Mouse (Mus musculus) liver, embryonic 14.5 days (tissue): ENCODE data around the gene Akap14. TPM values are rescaled to one million over a fixed set of nuclear protein-coding genes. Genes with fewer than 3 reads are reported as not detected.

Source experiments
- ATAC-seq: fragments of 200-750 bp; cut with Nextera tagmentation; 2 replicates; pipeline ENCODE4 v1.8.0; 2017; ENCODE audit warnings: moderate number of reproducible peaks, mild to moderate bottlenecking, moderate library complexity; ENCODE audit not compliant: insufficient read depth
- DNase-seq, 3 experiments: peaks; one replicate each; pipeline ENCODE4 v3.0.0-alpha.2; 2012 to 2013; ENCODE audit warnings: low read depth in 3 of 3, low spot score in 3 of 3
- H3K27ac ChIP-seq: fragments of 300-500 bp; sonication (generic); 2 replicates; pipeline ENCODE4 v1.5.1; 2014; ENCODE audit warnings: moderate library complexity, mild to moderate bottlenecking, control low read depth, inconsistent platforms
- H3K27me3 ChIP-seq: fragments of 300-500 bp; sonication (generic); 2 replicates; pipeline ENCODE4 v1.6.1; 2014; ENCODE audit warnings: mild to moderate bottlenecking, low read length, moderate library complexity; ENCODE audit not compliant: control insufficient read depth, insufficient read depth
- H3K36me3 ChIP-seq: fragments of 300-500 bp; sonication (generic); replicated peaks from 2 replicates; pipeline ENCODE4 v1.6.1; 2014; ENCODE audit warnings: low read depth; ENCODE audit not compliant: control insufficient read depth, insufficient read depth
- H3K4me1 ChIP-seq, 2 experiments: fragments of 200-500 bp in 1 of 2; fragments of 300-500 bp in 1 of 2; sonication (generic) in 1 of 2; replicated peaks; 2 replicates each; pipeline ENCODE4 v1.6.1; 2012 to 2014; ENCODE audit warnings: antibody characterized with exemption in 1 of 2, inconsistent platforms in 1 of 2, low read length in 1 of 2; ENCODE audit not compliant: control insufficient read depth in 2 of 2, insufficient read depth in 2 of 2
- H3K4me2 ChIP-seq: fragments of 300-500 bp; sonication (generic); 2 replicates; pipeline ENCODE4 v1.6.1; 2014; ENCODE audit warnings: low read depth, mild to moderate bottlenecking, control low read depth, moderate library complexity
- H3K4me3 ChIP-seq, 2 experiments: fragments of 200-500 bp in 1 of 2; fragments of 300-500 bp in 1 of 2; sonication (generic) in 1 of 2; 2 replicates each; pipeline ENCODE4 v1.5.1; 2012 to 2014; ENCODE audit warnings: low read depth in 2 of 2, low read length in 2 of 2, mild to moderate bottlenecking in 2 of 2, control low read depth in 1 of 2, inconsistent platforms in 1 of 2, moderate library complexity in 1 of 2; ENCODE audit not compliant: insufficient read depth in 1 of 2
- H3K9ac ChIP-seq: fragments of 300-500 bp; sonication (generic); replicated peaks from 2 replicates; pipeline ENCODE4 v1.6.1; 2014; ENCODE audit warnings: mild to moderate bottlenecking, control low read depth, moderate library complexity
- H3K9me3 ChIP-seq: fragments of 300-500 bp; sonication (generic); 2 replicates; pipeline ENCODE4 v1.6.1; 2016; ENCODE audit warnings: low read length, mixed read lengths; ENCODE audit not compliant: control insufficient read depth
- CTCF ChIP-seq: IDR thresholded peaks from 2 replicates; pipeline ENCODE4 v1.5.1; 2016; ENCODE audit warnings: antibody characterized with exemption, low read depth, control low read depth
- EP300 ChIP-seq: IDR thresholded peaks from 2 replicates; pipeline ENCODE4 v1.6.1; 2016; ENCODE audit warnings: antibody characterized with exemption, low read depth
- WGBS: fragments of 180-500 bp; shearing (Covaris S2); extraction: QIAGEN DNeasy Blood & Tissue Kit; methylation state at CpG from one replicate; pipeline ENCODE4 v1.1.7; 2014; ENCODE audit not compliant: insufficient replicate concordance; 5-methylcytosine and 5-hydroxymethylcytosine counted together
- polyA plus RNA-seq, 2 experiments: library from polyadenylated mRNA; depleted of rRNA in 1 of 2; stranded (reverse) in 1 of 2; unstranded in 1 of 2; fragments of >200 nt; fragmentation: Nextera tagmentation in 1 of 2; extraction: Ambion mirVana in 1 of 2; gene quantifications; 2 replicates each; pipeline versions ENCODE4 v1.2.1 to v1.2.3; 2012 to 2014

Gene Akap14
- polyA plus RNA-seq (2012; rRNA removed): not detected in 2 replicates
- polyA plus RNA-seq (2014; fragmentation: Nextera tagmentation; extraction: Ambion mirVana): 0.13 TPM in 1 of 2 replicates, not detected in the other

DNA sequence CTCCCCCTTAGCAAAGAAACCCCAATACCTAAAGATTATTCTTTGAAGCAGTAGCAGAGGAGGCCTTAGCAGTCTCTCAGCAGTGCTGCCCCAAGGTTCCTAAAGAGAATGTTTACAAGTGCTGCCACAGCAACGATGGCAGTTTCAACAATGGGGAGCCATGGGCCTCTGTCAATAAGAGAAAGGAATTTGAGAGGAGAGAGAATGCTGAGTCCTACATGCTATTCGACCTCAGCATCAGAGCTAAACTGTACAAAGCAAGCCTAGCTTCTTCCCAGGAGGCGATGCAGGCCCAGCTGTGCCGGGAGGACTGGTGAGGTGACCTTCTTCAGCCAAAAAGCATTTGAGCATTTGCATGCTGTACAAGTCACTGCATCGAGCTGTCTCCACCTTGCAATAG lies at the start of gene Akap14:
TSS of gene Akap14 (minus strand) at position 101 of the 400 bp plus-strand sequence.
- no peak for DNase-seq
- no peaks in the 10 kb centered on the region for H3K36me3 ChIP-seq
- 43% methylated on average over 5 of the region's 5 CpGs for WGBS
- no peaks in the 10 kb centered on the region for H3K4me1 ChIP-seq
- no peak for ATAC-seq
- no peak within 1 kb of the TSS for H3K27ac ChIP-seq
- H3K9ac ChIP-seq: no peak within 1 kb of the TSS
- no peaks in the 10 kb centered on the region for H3K9me3 ChIP-seq
- no peak within 1 kb of the TSS for H3K4me2 ChIP-seq
- TF ChIP-seq CTCF (no peak), EP300 (no peak)
- no peak within 1 kb of the TSS for H3K4me3 ChIP-seq
- no peaks in the 10 kb centered on the region for H3K27me3 ChIP-seq

DNA sequence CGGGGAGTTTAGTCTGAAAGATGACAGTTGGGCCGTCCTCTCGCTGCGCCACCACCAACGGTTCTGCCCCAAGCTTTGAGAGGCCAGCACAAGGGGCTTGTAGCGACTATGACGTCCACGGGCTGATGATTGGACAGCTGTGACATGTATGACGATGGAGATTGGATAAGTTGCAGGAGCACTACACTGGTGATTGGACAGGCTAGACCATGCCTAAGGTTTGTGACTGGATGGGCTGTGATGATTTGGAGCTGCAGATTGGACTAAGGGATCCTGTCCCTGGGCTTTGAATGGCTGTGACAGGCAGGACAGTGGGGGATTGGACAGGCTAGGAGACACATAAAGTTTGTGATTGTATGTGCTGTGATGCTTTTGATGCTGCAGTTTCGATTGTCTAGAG lies 42.3 kb upstream of the Akap14 start, which contains the start of gene Gm9:
TSS of gene Gm9 (minus strand) at position 101 of the 400 bp plus-strand sequence.
- Histone ChIP-seq H3K4me1 (no peaks in the 10 kb centered on the region), H3K36me3 (no peaks in the 10 kb centered on the region), H3K4me3 (no peak within 1 kb of the TSS), H3K27me3 (no peaks in the 10 kb centered on the region), H3K27ac (no peak within 1 kb of the TSS), H3K9ac (no peak within 1 kb of the TSS), H3K9me3 (no peaks in the 10 kb centered on the region), H3K4me2 (no peak within 1 kb of the TSS)
- ATAC-seq: no peak
- WGBS: 75% methylated on average over 10 of the region's 10 CpGs
- TF ChIP-seq EP300: no peak
- TF ChIP-seq CTCF: no peak
- DNase-seq: no peak

DNA sequence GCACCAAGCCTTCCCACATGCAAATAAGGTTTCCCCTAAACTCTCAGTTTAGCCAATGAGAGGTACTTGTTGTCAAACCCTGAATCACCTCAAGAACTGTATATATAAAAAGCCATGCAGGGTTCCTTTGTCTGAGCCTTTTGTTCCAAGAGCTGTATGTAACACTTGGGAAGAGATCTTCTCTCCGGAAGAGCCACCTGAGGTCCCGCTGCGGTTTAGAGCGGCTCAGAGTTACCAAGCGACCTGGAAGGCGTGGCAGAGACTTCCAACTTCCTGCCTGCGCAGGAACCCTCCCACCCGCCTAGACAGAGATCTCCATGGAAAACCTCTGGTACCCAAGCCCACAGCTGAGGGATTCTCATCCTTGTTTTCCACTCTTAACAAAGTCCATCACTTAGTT lies 30.0 kb upstream of the Akap14 start:
- Histone ChIP-seq H3K36me3 (no peaks in the 10 kb centered on the region), H3K4me3 (no peak overlapping the region), H3K4me2 (no peak overlapping the region), H3K9ac (no peak overlapping the region), H3K9me3 (no peaks in the 10 kb centered on the region), H3K27ac (no peak overlapping the region), H3K4me1 (no peaks in the 10 kb centered on the region), H3K27me3 (no peaks in the 10 kb centered on the region)
- no peak for TF ChIP-seq EP300
- no peak for ATAC-seq
- DNase-seq: no peak
- 37% methylated on average over 8 of the region's 8 CpGs for WGBS

DNA sequence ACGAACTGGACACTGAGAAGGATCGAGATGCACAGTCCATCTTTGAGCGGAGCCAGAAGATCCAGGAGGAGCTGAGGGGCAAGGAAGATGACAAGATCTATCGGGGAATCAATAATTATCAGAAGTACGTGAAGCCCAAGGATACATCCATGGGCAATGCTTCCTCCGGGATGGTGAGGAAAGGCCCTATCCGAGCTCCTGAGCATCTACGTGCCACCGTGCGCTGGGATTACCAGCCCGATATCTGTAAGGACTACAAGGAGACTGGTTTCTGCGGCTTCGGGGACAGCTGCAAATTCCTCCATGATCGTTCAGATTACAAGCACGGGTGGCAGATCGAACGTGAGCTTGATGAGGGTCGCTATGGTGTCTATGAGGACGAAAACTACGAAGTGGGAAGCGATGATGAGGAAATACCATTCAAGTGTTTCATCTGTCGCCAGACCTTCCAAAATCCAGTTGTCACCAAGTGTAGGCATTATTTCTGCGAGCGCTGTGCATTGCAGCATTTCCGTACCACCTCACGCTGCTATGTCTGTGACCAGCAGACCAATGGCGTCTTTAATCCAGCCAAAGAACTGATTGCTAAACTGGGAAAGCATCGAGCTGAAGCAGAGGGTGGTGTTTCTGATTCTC lies 23.2 kb upstream of the Akap14 start:
- Histone ChIP-seq H3K4me1 (peaks cover 0 to 5% of the 10 kb centered on the region in 2 experiments; a peak in 1 of 4 replicates), H3K9me3 (no peaks in the 10 kb centered on the region), H3K36me3 (no peaks in the 10 kb centered on the region), H3K27ac (no peak overlapping the region), H3K9ac (peak overlapping the region; percentile 68), H3K4me2 (peak overlapping the region; percentile 75), H3K27me3 (no peaks in the 10 kb centered on the region), H3K4me3 (peak overlapping the region; percentile 72 to 87)
- no peak for TF ChIP-seq CTCF
- no peak for TF ChIP-seq EP300
- no peak for ATAC-seq
- DNase-seq: no peak
- 21% methylated on average over 28 of the region's 28 CpGs for WGBS

DNA sequence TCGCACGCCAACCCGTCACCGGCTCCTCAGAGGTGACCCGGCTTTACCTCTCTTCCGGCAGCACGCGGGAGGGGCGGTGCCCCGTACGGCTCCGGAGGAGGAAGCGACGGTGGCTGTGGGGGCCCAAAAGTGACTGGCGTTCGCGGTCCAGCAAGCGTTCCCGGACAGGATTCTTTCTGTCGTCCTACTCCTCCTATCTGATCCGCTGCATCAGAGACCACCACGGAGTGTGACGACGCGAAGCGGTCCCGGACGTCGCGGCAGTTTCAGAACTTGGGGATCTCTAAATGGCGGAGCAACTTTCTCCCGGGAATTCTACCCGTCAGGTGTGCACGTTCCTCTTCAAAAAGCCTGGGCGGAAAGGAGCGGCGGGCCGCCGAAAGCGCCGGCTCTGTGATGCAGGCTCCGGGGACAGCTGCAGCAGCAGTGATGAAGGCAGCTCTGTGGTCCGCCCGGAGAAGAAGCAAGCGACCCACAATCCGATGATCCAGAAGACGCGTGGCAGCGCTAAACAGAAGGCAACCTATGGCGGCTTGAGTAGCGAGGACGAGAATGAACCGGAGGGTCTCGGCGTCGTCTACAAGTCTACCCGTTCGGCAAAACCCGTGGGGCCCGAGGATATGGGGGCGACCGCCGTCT lies 22.6 kb upstream of the Akap14 start, which contains the start of the genes Ndufa1 and Rnf113a1:
TSS of gene Ndufa1 (minus strand) at position 59 of the 639 bp plus-strand sequence.
TSS of gene Rnf113a1 (plus strand) at position 141 of the 639 bp plus-strand sequence.
- H3K4me3 ChIP-seq: peak within 1 kb of the TSS; percentile 72 to 87
- H3K27ac ChIP-seq: no peak within 1 kb of the TSS
- 10% methylated on average over 59 of the region's 63 CpGs for WGBS
- H3K36me3 ChIP-seq: no peaks in the 10 kb centered on the region
- TF ChIP-seq CTCF: no peak
- TF ChIP-seq EP300: no peak
- H3K9me3 ChIP-seq: no peaks in the 10 kb centered on the region
- DNase-seq (peak; percentile 59 to 66 (median 63)), ATAC-seq (peak; percentile 92)
- H3K4me2 ChIP-seq: peak within 1 kb of the TSS; percentile 75
- H3K9ac ChIP-seq: peak within 1 kb of the TSS; percentile 68
- no peaks in the 10 kb centered on the region for H3K27me3 ChIP-seq
- peaks cover 0 to 5% of the 10 kb centered on the region in 2 experiments; a peak in 1 of 4 replicates for H3K4me1 ChIP-seq
